Comparison of ENCODE assay signal across 8 mouse cellular contexts in the genomic region with DNA sequence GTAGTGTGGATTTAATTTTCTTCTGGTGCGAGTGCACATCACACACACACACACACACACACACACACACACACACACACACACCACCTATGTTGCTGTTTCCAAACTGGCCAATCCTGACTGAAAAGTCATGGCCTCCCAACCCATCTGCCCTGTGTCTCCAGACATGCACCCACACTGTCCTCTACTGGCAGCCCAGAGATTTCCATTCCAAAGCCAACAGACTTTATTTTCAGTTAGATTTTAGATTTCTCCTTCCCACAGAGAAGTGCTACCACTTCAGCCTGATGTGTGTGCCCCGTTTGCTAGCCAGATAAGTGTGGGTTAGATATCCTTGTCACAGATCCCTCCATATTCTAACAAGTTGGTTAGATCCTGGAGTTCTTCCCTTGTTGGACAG. TPM values are rescaled to one million over a fixed set of nuclear protein-coding genes. Genes with fewer than 3 reads are reported as not detected.
A peak's percentile ranks its signal among the peaks of the same experiment; 100 is the strongest.
DNase-seq lines count a peak whose midpoint lies in the region; ATAC-seq lines count a peak whose summit lies in the region.

No protein-coding gene starts in this region.

- no peak overlapping the region for H3K27ac ChIP-seq in heart, embryonic 12.5 days (ENCODE audit: poor library complexity, severe bottlenecking)

- H3K9me3 ChIP-seq in heart, embryonic 12.5 days (replicated peaks) = no peaks in the 10 kb centered on the region

- peak; percentile 57 for ATAC-seq in common myeloid progenitor, adult 5-6 weeks (replicated peaks; ENCODE audit: low read depth, poor library complexity, severe bottlenecking)
- peak; percentile 57 for ATAC-seq in megakaryocyte, adult 5-6 weeks (ENCODE audit: poor library complexity, severe bottlenecking)
- no peak for ATAC-seq in heart, embryonic 12.5 days (ENCODE audit: insufficient number of reproducible peaks, low FRiP score)

- no peaks in the 10 kb centered on the region for H3K27me3 ChIP-seq in heart, embryonic 12.5 days (replicated peaks)

- no peak overlapping the region for H3K9ac ChIP-seq in heart, embryonic 12.5 days

- intact Hi-C loops in heart, postnatal 14 days (cut with DNase I) = loop anchor here (1.0 to 5.0 kb wide), 2 partner anchors 78 to 222 kb away; partner anchors contain the start of gene Synj2
- intact Hi-C loops in heart, postnatal 25 days (cut with DNase I) = loop anchor here (1.0 to 5.0 kb wide), 3 partner anchors 42 to 222 kb away; partner anchors contain the start of gene Synj2

- peaks cover 30% of the 10 kb centered on the region for H3K4me1 ChIP-seq in heart, embryonic 12.5 days (replicated peaks)

- H3K36me3 ChIP-seq in heart, embryonic 12.5 days = peaks cover 19% of the 10 kb centered on the region

- peak; percentile 62 to 72 for DNase-seq in heart, postnatal 14 days
- no peak for DNase-seq in heart, postnatal 25 days (ENCODE audit: low spot score)
- DNase-seq in 3134 (ENCODE audit: extremely low read depth, insufficient read length, low spot score) (peak; percentile 34), NIH3T3 (ENCODE audit: low read depth) (peak; percentile 82)
- no peak for DNase-seq in spleen, postnatal 14 days (ENCODE audit: low spot score in 2 of 2)

- H3K4me2 ChIP-seq in heart, embryonic 12.5 days = no peak overlapping the region

- no peak overlapping the region for H3K4me3 ChIP-seq in heart, embryonic 12.5 days

- 32% methylated on average over 2 of the region's 2 CpGs for WGBS in heart, embryonic 12.5 days

RNA-seq across cellular contexts. Expression of gene Serac1, which starts 59.8 kb away (rescaled TPM):
- 1 to 10 TPM; 7.6 to 7.9 TPM for total RNA-seq in heart, postnatal 14 days (2021)
- total RNA-seq in heart, postnatal 25 days (2021) = 10 to 100 TPM in 1 of 2 experiments, 1 to 10 TPM in 1; 6.0 to 10.4 TPM
- total RNA-seq in common myeloid progenitor, adult 5-6 weeks (2017) = 1.9 and 4.8 TPM in 2 replicates
- total RNA-seq in megakaryocyte, adult 5-6 weeks (2015) = 1.2 and 2.1 TPM in 2 replicates
- total RNA-seq in megakaryocyte, adult 5-6 weeks (2017) = 4.9 and 5.7 TPM in 2 replicates
- polyA plus RNA-seq in heart, embryonic 12.5 days (2016; fragmentation: Nextera tagmentation; extraction: Ambion mirVana) = 5.1 and 5.7 TPM in 2 replicates

RNA-seq across cellular contexts. Expression of gene Gtf2h5, which starts 59.8 kb away (rescaled TPM):
- 10 to 100 TPM; 72.2 to 74.7 TPM for total RNA-seq in heart, postnatal 14 days (2021)
- total RNA-seq in heart, postnatal 25 days (2021) = 10 to 100 TPM; 68.5 to 68.6 TPM
- 51.5 and 63.0 TPM in 2 replicates for total RNA-seq in common myeloid progenitor, adult 5-6 weeks (2017)
- 73.4 and 75.0 TPM in 2 replicates for total RNA-seq in megakaryocyte, adult 5-6 weeks (2015)
- total RNA-seq in megakaryocyte, adult 5-6 weeks (2017) = 51.6 and 62.5 TPM in 2 replicates
- polyA plus RNA-seq in heart, embryonic 12.5 days (2016; fragmentation: Nextera tagmentation; extraction: Ambion mirVana) = 142 and 147 TPM in 2 replicates

Comparison
In these comparisons a context has a peak if more than half of its experiments do, and no peak if none do; other contexts are left out.
1. DNase-seq: peak in heart, postnatal 14 days (2 of 2), 3134 (single experiment) and NIH3T3 (single experiment); none in heart, postnatal 25 days (single experiment) and spleen, postnatal 14 days (0 of 2).